Mouse (Mus musculus): ENCODE data around the gene Cdh22. TPM values are rescaled to one million over a fixed set of nuclear protein-coding genes. Genes with fewer than 3 reads are reported as not detected.
A peak's percentile ranks its signal among the peaks of the same experiment; 100 is the strongest.

Cdh22 gene
- total and polyA plus RNA-seq, 2 experiments from 2014 or later: 19.2 to 47.3 TPM

GRCm38 (mm10) chr2:165204931-165205330 lies 29.7 kb downstream of the Cdh22 start:
- Histone ChIP-seq H3K9me3 (ENCODE audit: low read length) (no peaks in the 10 kb centered on the region), H3K4me3 (ENCODE audit: low read length) (no peak overlapping the region), H3K4me2 (ENCODE audit: low read depth, low read length) (no peak overlapping the region), H3K27ac (no peak overlapping the region), H3K36me3 (ENCODE audit: insufficient read depth, low read length) (no peaks in the 10 kb centered on the region), H3K9ac (replicated peaks; ENCODE audit: low read length) (no peak overlapping the region), H3K4me1 (ENCODE audit: insufficient read depth, low read length) (peaks cover 19% of the 10 kb centered on the region), H3K27me3 (ENCODE audit: insufficient read depth, low read length) (no peaks in the 10 kb centered on the region)
- DNase-seq (ENCODE audit: low spot score) (no peak), ATAC-seq (no peak)
- WGBS: 25% methylated on average over 7 of the region's 7 CpGs
- TF ChIP-seq CTCF (IDR thresholded peaks at IDR 0.05; ENCODE audit: low read depth): no peak

DNA sequence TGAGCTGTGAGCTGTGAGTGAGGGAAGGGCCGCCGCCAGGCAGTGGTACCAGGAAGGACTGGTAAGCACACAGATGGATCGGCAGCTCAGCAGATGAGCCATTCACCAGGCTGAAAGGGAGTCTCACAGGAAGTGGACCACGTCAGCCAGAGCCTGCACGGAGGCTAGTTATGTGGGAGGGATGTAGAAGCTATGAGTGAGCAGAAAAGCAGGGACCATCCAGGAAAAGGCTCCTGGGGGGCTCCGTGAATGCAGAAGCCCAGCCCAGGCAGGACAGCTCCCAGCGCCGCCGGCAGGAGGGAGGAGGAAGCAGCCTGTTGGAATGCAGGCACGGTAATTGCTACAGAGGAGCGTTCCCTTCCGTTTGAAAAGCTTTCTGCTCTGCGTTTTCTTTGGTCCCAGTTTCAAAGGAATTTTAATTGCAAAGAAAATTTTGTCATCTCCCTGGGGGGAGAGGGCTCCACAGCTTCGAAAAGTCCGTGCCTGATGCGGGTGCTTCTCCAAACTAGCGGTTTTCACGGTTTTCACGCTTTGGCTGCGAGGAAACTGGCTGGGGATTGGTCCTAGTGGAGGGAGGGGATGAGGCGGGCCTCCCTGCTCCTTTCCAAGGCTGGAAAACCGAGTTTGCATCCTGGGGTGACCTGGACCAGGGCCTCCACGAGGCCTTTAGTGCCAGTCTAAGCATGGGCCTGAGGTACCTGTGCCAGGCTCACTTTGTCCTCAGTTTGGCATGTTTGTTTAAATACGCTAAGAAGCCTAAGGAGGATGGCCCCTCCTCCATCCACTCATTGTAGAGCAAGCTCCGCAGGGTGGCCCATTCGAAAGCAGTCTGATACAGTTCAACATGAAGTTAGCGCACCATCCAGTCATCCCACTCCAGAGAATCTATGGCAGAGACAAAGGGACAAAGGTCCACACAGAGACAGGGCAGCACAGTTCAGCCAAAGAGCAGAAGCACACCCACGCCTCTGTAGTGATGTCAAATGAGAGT lies 32.6 kb downstream of the Cdh22 start:
- H3K27me3 ChIP-seq (ENCODE audit: insufficient read depth, low read length): no peaks in the 10 kb centered on the region

GRCm38 (mm10) chr2:165197546-165197945 lies 37.1 kb downstream of the Cdh22 start:
- H3K4me2 ChIP-seq (ENCODE audit: low read depth, low read length): no peak overlapping the region
- peaks cover 28% of the 10 kb centered on the region for H3K4me1 ChIP-seq (ENCODE audit: insufficient read depth, low read length)
- H3K4me3 ChIP-seq (ENCODE audit: low read length): no peak overlapping the region
- TF ChIP-seq CTCF (IDR thresholded peaks at IDR 0.05; ENCODE audit: low read depth): no peak
- DNase-seq (ENCODE audit: low spot score): no peak
- H3K36me3 ChIP-seq (ENCODE audit: insufficient read depth, low read length): no peaks in the 10 kb centered on the region
- H3K9ac ChIP-seq (replicated peaks; ENCODE audit: low read length): no peak overlapping the region
- 54% methylated on average over 6 of the region's 6 CpGs for WGBS
- H3K27ac ChIP-seq: no peak overlapping the region
- no peaks in the 10 kb centered on the region for H3K9me3 ChIP-seq (ENCODE audit: low read length)
- H3K27me3 ChIP-seq (ENCODE audit: insufficient read depth, low read length): no peaks in the 10 kb centered on the region
- no peak for ATAC-seq

More for the DNA sequence above, 32.6 kb downstream of the Cdh22 start:
- H3K9ac ChIP-seq (replicated peaks; ENCODE audit: low read length): peak overlapping the region; percentile 30
- H3K36me3 ChIP-seq (ENCODE audit: insufficient read depth, low read length): no peaks in the 10 kb centered on the region
- peaks cover 19% of the 10 kb centered on the region for H3K4me1 ChIP-seq (ENCODE audit: insufficient read depth, low read length)
- peak overlapping the region; percentile 74 for H3K27ac ChIP-seq
- H3K4me3 ChIP-seq (ENCODE audit: low read length): peak overlapping the region; percentile 20
- peak overlapping the region; percentile 51 for H3K4me2 ChIP-seq (ENCODE audit: low read depth, low read length)
- DNase-seq (ENCODE audit: low spot score) (peak; percentile 68), ATAC-seq (peak; percentile 74)
- no peaks in the 10 kb centered on the region for H3K9me3 ChIP-seq (ENCODE audit: low read length)
- TF ChIP-seq CTCF (IDR thresholded peaks at IDR 0.05; ENCODE audit: low read depth): peak; percentile 46
- 6% methylated on average over 28 of the region's 28 CpGs for WGBS

GRCm38 (mm10) chr2:165195411-165196182 lies 39.1 kb downstream of the Cdh22 start:
- Histone ChIP-seq H3K4me1 (ENCODE audit: insufficient read depth, low read length) (peaks cover 14% of the 10 kb centered on the region; the same call in 1 of the 2 replicates), H3K36me3 (ENCODE audit: insufficient read depth, low read length) (no peaks in the 10 kb centered on the region), H3K4me3 (ENCODE audit: low read length) (no peak overlapping the region), H3K27me3 (ENCODE audit: insufficient read depth, low read length) (no peaks in the 10 kb centered on the region), H3K27ac (peak overlapping the region; percentile 33), H3K9ac (replicated peaks; ENCODE audit: low read length) (no peak overlapping the region; the same call in 1 of the 2 replicates), H3K9me3 (ENCODE audit: low read length) (no peaks in the 10 kb centered on the region), H3K4me2 (ENCODE audit: low read depth, low read length) (peak overlapping the region; percentile 26; the same call in 1 of the 2 replicates)
- TF ChIP-seq CTCF (IDR thresholded peaks at IDR 0.05; ENCODE audit: low read depth): no peak
- WGBS: 8% methylated on average over 32 of the region's 32 CpGs
- DNase-seq (ENCODE audit: low spot score) (peak; percentile 76), ATAC-seq (peak; percentile 68)

GRCm38 (mm10) chr2:165191483-165191882 lies 43.2 kb downstream of the Cdh22 start:
- ATAC-seq (no peak), DNase-seq (ENCODE audit: low spot score) (no peak)
- H3K4me2 ChIP-seq (ENCODE audit: low read depth, low read length): no peak overlapping the region
- no peak overlapping the region for H3K4me3 ChIP-seq (ENCODE audit: low read length)
- no peak overlapping the region for H3K9ac ChIP-seq (replicated peaks; ENCODE audit: low read length)
- no peaks in the 10 kb centered on the region for H3K36me3 ChIP-seq (ENCODE audit: insufficient read depth, low read length)
- no peak overlapping the region for H3K27ac ChIP-seq
- no peaks in the 10 kb centered on the region for H3K9me3 ChIP-seq (ENCODE audit: low read length)
- 37% methylated on average over 7 of the region's 7 CpGs for WGBS
- peaks cover 14% of the 10 kb centered on the region; the same call in 1 of the 2 replicates for H3K4me1 ChIP-seq (ENCODE audit: insufficient read depth, low read length)
- no peaks in the 10 kb centered on the region for H3K27me3 ChIP-seq (ENCODE audit: insufficient read depth, low read length)
- no peak for TF ChIP-seq CTCF (IDR thresholded peaks at IDR 0.05; ENCODE audit: low read depth)

DNA sequence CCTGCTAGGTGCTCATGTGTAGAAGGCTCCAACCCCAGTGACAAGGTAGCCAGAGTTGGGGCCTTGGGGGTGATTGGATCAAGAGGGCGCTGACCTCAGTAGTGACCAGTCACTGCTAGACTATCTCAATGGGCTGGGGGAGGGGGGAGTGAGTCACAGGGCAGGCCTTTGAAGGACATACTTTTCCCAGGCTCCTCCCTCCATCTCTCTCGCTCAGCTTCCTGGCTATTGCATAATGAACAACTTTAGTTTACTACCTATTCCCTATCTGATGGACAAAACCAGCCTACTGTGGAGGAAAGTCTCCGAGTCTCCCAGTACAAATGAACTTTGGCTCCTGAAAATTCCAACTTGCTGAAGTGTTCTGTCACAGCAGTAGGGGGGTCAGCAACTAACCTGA lies 45.1 kb downstream of the Cdh22 start:
- no peaks in the 10 kb centered on the region for H3K27me3 ChIP-seq (ENCODE audit: insufficient read depth, low read length)

More for the DNA sequence above, 45.1 kb downstream of the Cdh22 start:
- no peak overlapping the region for H3K4me2 ChIP-seq (ENCODE audit: low read depth, low read length)
- no peak for DNase-seq (ENCODE audit: low spot score)
- H3K9me3 ChIP-seq (ENCODE audit: low read length): no peaks in the 10 kb centered on the region
- no peak overlapping the region for H3K4me3 ChIP-seq (ENCODE audit: low read length)
- no peak for TF ChIP-seq CTCF (IDR thresholded peaks at IDR 0.05; ENCODE audit: low read depth)
- no peaks in the 10 kb centered on the region; the same call in 1 of the 2 replicates for H3K4me1 ChIP-seq (ENCODE audit: insufficient read depth, low read length)
- no peak for ATAC-seq
- no peak overlapping the region for H3K27ac ChIP-seq
- no peak overlapping the region for H3K9ac ChIP-seq (replicated peaks; ENCODE audit: low read length)
- 78% methylated on average over 3 of the region's 3 CpGs for WGBS
- no peaks in the 10 kb centered on the region for H3K36me3 ChIP-seq (ENCODE audit: insufficient read depth, low read length)

Data from hindbrain, postnatal 0 days (tissue).